Mouse (Mus musculus) brain, embryonic 14.5 days (tissue): ENCODE results near the gene Rhbdd1.

ENCODE experiments used
- CTCF ChIP-seq: fragments of 200-500 bp; IDR thresholded peaks from 2 replicates; pipeline ENCODE4 v1.5.1; 2012; ENCODE audit warnings: inconsistent platforms, mild to moderate bottlenecking, moderate library complexity, borderline replicate concordance; ENCODE audit not compliant: insufficient read depth, insufficient read length; ENCODE audit errors: extremely low read depth
- POLR2A ChIP-seq: fragments of 200-500 bp; IDR thresholded peaks from 2 replicates; pipeline ENCODE4 v1.6.1; 2012; ENCODE audit warnings: mild to moderate bottlenecking, inconsistent platforms, borderline replicate concordance; ENCODE audit not compliant: poor library complexity, insufficient read depth, insufficient read length, severe bottlenecking; ENCODE audit errors: extremely low read depth

DNA sequence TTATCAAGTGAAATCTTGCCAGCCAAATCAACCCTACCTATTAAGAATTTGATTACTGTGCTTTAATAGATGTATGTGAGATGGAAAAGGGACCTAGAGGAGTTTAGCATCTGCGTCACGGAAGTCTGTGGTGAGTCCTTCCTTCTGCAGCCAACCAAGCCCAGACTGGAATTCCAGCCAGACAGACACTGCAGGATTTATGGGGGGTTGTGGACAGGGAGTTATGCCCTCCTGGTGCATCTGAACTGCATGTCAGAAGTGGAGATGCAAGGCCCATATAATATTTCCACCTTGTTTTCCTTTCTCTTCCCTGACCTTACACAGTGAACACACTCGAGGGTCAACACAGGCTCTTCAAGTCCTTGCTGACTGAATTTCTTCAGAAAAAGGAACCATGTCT lies 94.3 kb downstream of the Rhbdd1 start:
- TF ChIP-seq CTCF, result no peak
- TF ChIP-seq POLR2A, result no peak
